Mouse (Mus musculus) spleen, postnatal 36 days (tissue): Measurements from ENCODE around the gene N4bp2l2.
A peak's percentile ranks its signal among the peaks of the same experiment; 100 is the strongest.
"Not testable (repeated sequence)": the region's sequence is repeated elsewhere in the genome, so short reads cannot be mapped to it uniquely, and the experiment has no call there.

Experiments used
- DNase-seq, 2 experiments: peaks; one replicate each; pipeline ENCODE4 v3.0.0; 2022; ENCODE audit warnings: low spot score in 2 of 2, mixed read lengths in 1 of 2

N4bp2l2 gene

GRCm38 (mm10) chr5:150643390-150643789 lies 22.6 kb downstream of the N4bp2l2 start:
- not testable (repeated sequence) for DNase-seq

GRCm38 (mm10) chr5:150641440-150641839 lies 24.5 kb downstream of the N4bp2l2 start:
- no peak for DNase-seq

- DNase-seq, result no peak
Measured at GRCm38 (mm10) chr5:150629692-150630091, 36.3 kb downstream of the N4bp2l2 start.

- DNase-seq, result no peak
Measured at GRCm38 (mm10) chr5:150629272-150629671, 36.7 kb downstream of the N4bp2l2 start.

GRCm38 (mm10) chr5:150625528-150625927 lies 40.5 kb downstream of the N4bp2l2 start:
- DNase-seq, result no peak

- DNase-seq, result no peak
Measured at GRCm38 (mm10) chr5:150622792-150623191, 43.2 kb downstream of the N4bp2l2 start.

GRCm38 (mm10) chr5:150621592-150621991 lies 44.4 kb downstream of the N4bp2l2 start:
- DNase-seq, result peak; percentile 83 to 85

GRCm38 (mm10) chr5:150620588-150621135 lies 45.3 kb downstream of the N4bp2l2 start:
- peak; percentile 36 to 42 for DNase-seq

- no peak for DNase-seq
Measured at GRCm38 (mm10) chr5:150618599-150619355, 47.2 kb downstream of the N4bp2l2 start.

- DNase-seq, result no peak
Measured at GRCm38 (mm10) chr5:150616731-150617130, 49.3 kb downstream of the N4bp2l2 start.

GRCm38 (mm10) chr5:150616216-150616615 lies 49.8 kb downstream of the N4bp2l2 start:
- no peak for DNase-seq

GRCm38 (mm10) chr5:150614054-150614453 lies 51.9 kb downstream of the N4bp2l2 start:
- DNase-seq, result no peak

GRCm38 (mm10) chr5:150611697-150612096 lies 54.3 kb downstream of the N4bp2l2 start:
- peak; percentile 54 to 57 for DNase-seq

- no peak for DNase-seq
Measured at GRCm38 (mm10) chr5:150611136-150611535, 54.8 kb downstream of the N4bp2l2 start.

- no peak for DNase-seq
Measured at GRCm38 (mm10) chr5:150607631-150608030, 58.4 kb downstream of the N4bp2l2 start.

- no peak for DNase-seq
Measured at GRCm38 (mm10) chr5:150606131-150606530, 59.9 kb downstream of the N4bp2l2 start.

- DNase-seq, result no peak
Measured at GRCm38 (mm10) chr5:150601441-150602230, 64.3 kb downstream of the N4bp2l2 start.

GRCm38 (mm10) chr5:150600554-150601440 lies 65.2 kb downstream of the N4bp2l2 start:
- peak; percentile 68 to 69 for DNase-seq

- no peak for DNase-seq
Measured at GRCm38 (mm10) chr5:150599301-150600294, 66.4 kb downstream of the N4bp2l2 start.
